Mouse (Mus musculus): ENCODE measurements around the gene Appl1. TPM values are rescaled to one million over a fixed set of nuclear protein-coding genes. Genes with fewer than 3 reads are reported as not detected.
"Not testable (repeated sequence)": the region's sequence is repeated elsewhere in the genome, so short reads cannot be mapped to it uniquely, and the experiment has no call there.

Gene Appl1
- total RNA-seq, 2 experiments from 2014 or later: 59.8 to 63.0 TPM

DNA sequence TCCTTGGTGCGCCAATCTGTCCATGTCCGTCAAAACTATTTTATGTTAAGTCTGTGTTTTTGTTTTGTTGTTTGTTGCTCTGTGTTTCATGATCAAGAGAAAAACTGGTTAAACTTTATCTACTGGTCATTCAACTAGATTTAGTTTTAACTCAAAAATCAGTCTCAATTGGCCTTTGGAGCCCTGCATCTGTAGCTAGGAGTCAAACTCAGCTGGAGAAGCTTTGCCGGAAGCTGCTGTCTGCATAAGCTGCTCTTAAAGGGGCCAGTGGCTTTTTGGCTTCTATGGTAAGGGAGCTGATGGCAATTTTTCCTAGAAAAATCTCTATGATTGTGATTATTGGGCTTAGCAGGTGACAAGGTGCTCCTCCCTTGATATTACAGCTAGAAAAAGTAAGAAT is 36.1 kb downstream of the Appl1 start:
- no peak for TF ChIP-seq CTCF (conservative IDR thresholded peaks at IDR 0.05)
- Histone ChIP-seq H3K27ac (no peak overlapping the region), H3K4me3 (no peak overlapping the region)
- no peak for DNase-seq (ENCODE audit: low spot score in 2 of 2)

GRCm38 (mm10) chr14:26923702-26924421 is 47.2 kb downstream of the Appl1 start:
- TF ChIP-seq CTCF (conservative IDR thresholded peaks at IDR 0.05): no peak
- Histone ChIP-seq H3K27ac (no peak overlapping the region), H3K4me3 (no peak overlapping the region)
- no peak for DNase-seq (ENCODE audit: low spot score in 2 of 2)

GRCm38 (mm10) chr14:26919310-26919709 is 51.7 kb downstream of the Appl1 start:
- no peak for DNase-seq (ENCODE audit: low spot score in 2 of 2)
- H3K4me3 ChIP-seq: no peak overlapping the region
- H3K27ac ChIP-seq: no peak overlapping the region
- no peak for TF ChIP-seq CTCF (conservative IDR thresholded peaks at IDR 0.05)

- H3K4me3 ChIP-seq: no peak overlapping the region
- H3K27ac ChIP-seq: peak overlapping the region; percentile 23; the same call in 1 of the 2 replicates
- peak; percentile 12 to 31 for DNase-seq (ENCODE audit: low spot score in 2 of 2)
- no peak for TF ChIP-seq CTCF (conservative IDR thresholded peaks at IDR 0.05)
These were observed 57.3 kb downstream of the Appl1 start for GRCm38 (mm10) chr14:26913681-26914268.

GRCm38 (mm10) chr14:26911826-26912225 is 59.2 kb downstream of the Appl1 start:
- Histone ChIP-seq H3K27ac (no peak overlapping the region), H3K4me3 (no peak overlapping the region)
- no peak for TF ChIP-seq CTCF (conservative IDR thresholded peaks at IDR 0.05)
- no peak for DNase-seq (ENCODE audit: low spot score in 2 of 2)

GRCm38 (mm10) chr14:26911201-26911600 is 59.8 kb downstream of the Appl1 start:
- TF ChIP-seq CTCF (conservative IDR thresholded peaks at IDR 0.05): no peak
- Histone ChIP-seq H3K4me3 (no peak overlapping the region), H3K27ac (no peak overlapping the region)
- DNase-seq (ENCODE audit: low spot score in 2 of 2): no peak

DNA sequence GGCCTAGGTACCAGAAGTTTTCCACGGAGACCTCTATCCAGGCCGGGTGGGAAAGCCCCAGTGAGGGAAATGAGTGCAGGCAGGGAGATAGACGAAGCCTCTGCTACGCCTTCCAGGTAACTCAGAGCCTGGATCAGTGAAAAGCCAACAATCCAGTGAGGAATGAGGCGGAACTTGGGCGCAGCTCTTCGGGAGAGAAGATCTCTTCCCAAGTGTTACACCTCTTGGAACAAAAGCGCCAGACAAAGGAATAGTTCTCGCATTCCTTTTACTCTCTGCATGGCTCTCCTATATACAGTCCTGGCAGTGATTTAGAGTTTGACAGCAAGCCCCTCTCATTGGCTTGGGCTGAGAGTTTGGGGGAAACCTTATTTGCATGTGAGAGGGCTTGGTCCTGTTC is 60.6 kb downstream of the Appl1 start:
- not testable (repeated sequence) for DNase-seq (ENCODE audit: low spot score in 2 of 2); H3K27ac ChIP-seq; H3K4me3 ChIP-seq

GRCm38 (mm10) chr14:26907401-26907800 is 63.6 kb downstream of the Appl1 start:
- DNase-seq (ENCODE audit: low spot score in 2 of 2): no peak
- Histone ChIP-seq H3K27ac (no peak overlapping the region), H3K4me3 (no peak overlapping the region)
- TF ChIP-seq CTCF (conservative IDR thresholded peaks at IDR 0.05): no peak

DNA sequence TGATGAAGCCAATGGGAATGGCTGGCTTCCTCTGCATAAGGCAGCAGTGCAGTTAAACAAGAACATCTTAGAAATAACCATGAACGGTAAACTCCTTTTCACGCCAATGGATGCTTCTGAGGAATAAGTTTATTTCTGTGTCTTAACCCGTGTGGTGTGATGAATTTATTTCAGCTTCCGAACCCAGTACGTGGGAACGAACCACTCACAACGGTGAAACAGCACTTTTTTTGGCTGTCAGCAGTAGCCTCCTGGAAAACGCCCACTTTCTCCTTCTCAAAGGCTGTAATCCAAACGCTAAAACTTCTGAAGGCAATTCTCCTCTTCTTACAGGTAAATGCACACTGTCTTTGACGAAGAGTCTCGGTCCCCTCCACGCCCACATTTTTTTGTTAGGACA is 70.1 kb downstream of the Appl1 start:
- Histone ChIP-seq H3K27ac (no peak overlapping the region), H3K4me3 (no peak overlapping the region)
- no peak for TF ChIP-seq CTCF (conservative IDR thresholded peaks at IDR 0.05)
- no peak for DNase-seq (ENCODE audit: low spot score in 2 of 2)

DNA sequence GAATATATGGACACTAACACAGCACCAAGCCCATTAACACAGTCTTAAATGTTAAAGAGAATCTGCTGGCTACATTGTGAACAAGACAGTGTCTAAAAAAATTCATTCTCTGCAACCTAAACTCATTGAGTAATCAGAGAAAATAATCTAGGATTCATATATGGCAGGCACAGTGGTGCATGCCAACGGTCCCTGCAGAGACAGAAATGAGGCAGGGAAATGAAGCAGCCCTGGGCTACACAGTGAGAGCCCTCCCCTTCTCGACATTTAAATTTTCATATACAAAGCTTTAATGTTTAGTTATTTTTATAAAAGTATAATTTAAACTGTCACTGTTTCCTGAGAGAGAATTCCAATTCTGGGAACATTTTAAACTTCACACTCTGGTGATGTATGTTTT is 71.5 kb downstream of the Appl1 start:
- no peak overlapping the region for H3K4me3 ChIP-seq
- DNase-seq (ENCODE audit: low spot score in 2 of 2): no peak
- TF ChIP-seq CTCF (conservative IDR thresholded peaks at IDR 0.05): no peak
- no peak overlapping the region for H3K27ac ChIP-seq

GRCm38 (mm10) chr14:26894392-26894791 is 76.6 kb downstream of the Appl1 start, which contains the start of gene Asb14:
Gene Asb14, plus strand, starts transcription at chr14:26894557.
- Histone ChIP-seq H3K27ac (no peak within 1 kb of the TSS), H3K4me3 (no peak within 1 kb of the TSS)
- DNase-seq (ENCODE audit: low spot score in 2 of 2): no peak
- TF ChIP-seq CTCF (conservative IDR thresholded peaks at IDR 0.05): no peak

- no peak for TF ChIP-seq CTCF (conservative IDR thresholded peaks at IDR 0.05)
- Histone ChIP-seq H3K27ac (no peak overlapping the region), H3K4me3 (no peak overlapping the region)
- no peak for DNase-seq (ENCODE audit: low spot score in 2 of 2)
These were observed 80.3 kb downstream of the Appl1 start for GRCm38 (mm10) chr14:26890777-26891176.

DNA sequence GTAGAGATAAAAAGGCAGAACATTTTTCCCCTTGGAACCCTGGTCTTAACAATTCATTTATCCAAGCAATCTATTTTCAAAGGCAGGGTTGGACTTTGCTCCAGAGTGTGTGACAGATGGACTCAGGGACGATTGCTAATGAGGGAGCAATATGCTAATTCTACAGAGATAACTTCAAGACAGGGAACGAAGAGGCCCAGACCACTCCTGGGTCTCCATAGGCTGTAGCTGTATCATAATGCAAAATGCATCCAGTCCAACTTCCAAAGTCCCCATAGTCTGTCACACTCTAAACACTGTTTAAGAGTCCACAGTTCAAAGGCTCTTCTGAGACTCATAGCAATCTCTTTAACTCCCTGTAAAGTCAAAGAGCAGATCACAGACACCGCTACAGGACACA is 83.8 kb downstream of the Appl1 start:
- Histone ChIP-seq H3K4me3 (no peak overlapping the region), H3K27ac (no peak overlapping the region)
- no peak for TF ChIP-seq CTCF (conservative IDR thresholded peaks at IDR 0.05)
- no peak for DNase-seq (ENCODE audit: low spot score in 2 of 2)

DNA sequence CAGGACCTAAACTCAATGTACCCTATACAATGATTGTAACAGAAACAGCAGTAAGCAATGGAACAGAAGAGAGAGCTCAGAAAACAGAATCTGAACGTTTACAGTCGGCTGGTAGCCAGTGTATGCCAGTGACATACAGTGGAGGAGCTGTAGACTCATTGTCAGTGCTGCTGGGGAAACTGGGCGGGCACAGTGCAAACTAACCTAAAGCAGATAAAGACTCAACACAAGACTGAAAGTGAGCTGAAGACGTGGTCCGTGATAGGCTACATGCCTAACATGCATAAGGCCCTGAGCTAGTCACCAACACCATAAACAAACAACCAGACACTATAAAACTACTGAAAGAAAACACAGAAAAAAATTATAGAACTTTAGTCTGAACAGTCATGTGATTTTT is 89.3 kb downstream of the Appl1 start:
- TF ChIP-seq CTCF (conservative IDR thresholded peaks at IDR 0.05): no peak
- Histone ChIP-seq H3K4me3 (no peak overlapping the region), H3K27ac (no peak overlapping the region)
- DNase-seq (ENCODE audit: low spot score in 2 of 2): no peak
